Mouse (Mus musculus): ENCODE results near the gene Zbtb7b.

- TF ChIP-seq CTCF (IDR thresholded peaks at IDR 0.05; ENCODE audit: control insufficient read depth, insufficient read depth, low read length) (no peak), POLR2A (IDR thresholded peaks at IDR 0.05; ENCODE audit: borderline replicate concordance, control insufficient read depth, low read depth, low read length) (no peak)
These were observed 47.6 kb downstream of the Zbtb7b start for GRCm38 (mm10) chr3:89346815-89347540.

All from bone marrow, adult 2 months (tissue).